Mouse (Mus musculus) neural tube, embryonic 14.5 days (tissue): Measurements from ENCODE around the gene Crlf3. TPM values are rescaled to one million over a fixed set of nuclear protein-coding genes. Genes with fewer than 3 reads are reported as not detected.

ENCODE experiments used
- ATAC-seq: fragments of 200-750 bp; cut with Nextera tagmentation; 2 replicates; pipeline ENCODE4 v1.8.0; 2017; ENCODE audit warnings: low read depth, mild to moderate bottlenecking, moderate TSS enrichment, moderate library complexity
- H3K27ac ChIP-seq: fragments of 300-500 bp; sonication (generic); 2 replicates; pipeline ENCODE4 v1.5.1; 2014; ENCODE audit warnings: low read depth, mild to moderate bottlenecking, control low read depth, low read length, moderate library complexity, mixed read lengths
- H3K27me3 ChIP-seq: fragments of 300-500 bp; sonication (generic); 2 replicates; pipeline ENCODE4 v1.6.1; 2014; ENCODE audit warnings: low read length; ENCODE audit not compliant: control insufficient read depth, insufficient read depth
- H3K36me3 ChIP-seq: fragments of 300-500 bp; sonication (generic); 2 replicates; pipeline ENCODE4 v1.6.1; 2014; ENCODE audit warnings: low read length, mixed read lengths; ENCODE audit not compliant: control insufficient read depth, insufficient read depth
- H3K4me1 ChIP-seq: fragments of 300-500 bp; sonication (generic); 2 replicates; pipeline ENCODE4 v1.6.1; 2014; ENCODE audit warnings: low read length; ENCODE audit not compliant: control insufficient read depth, insufficient read depth
- H3K4me2 ChIP-seq: fragments of 300-500 bp; sonication (generic); 2 replicates; pipeline ENCODE4 v1.6.1; 2014; ENCODE audit warnings: mild to moderate bottlenecking, low read depth, low read length, control low read depth
- H3K4me3 ChIP-seq: fragments of 300-500 bp; sonication (generic); 2 replicates; pipeline ENCODE4 v1.5.1; 2014; ENCODE audit warnings: low read depth, low read length, control low read depth, mixed read lengths
- H3K9ac ChIP-seq: fragments of 300-500 bp; sonication (generic); replicated peaks from 2 replicates; pipeline ENCODE4 v1.6.1; 2014; ENCODE audit warnings: low read depth, mild to moderate bottlenecking, control low read depth, low read length, mixed read lengths
- H3K9me3 ChIP-seq: fragments of 300-500 bp; sonication (generic); 2 replicates; pipeline ENCODE4 v1.6.1; 2016; ENCODE audit warnings: low read length; ENCODE audit not compliant: control insufficient read depth
- WGBS: fragments of 180-500 bp; shearing (Covaris S2); extraction: QIAGEN DNeasy Blood & Tissue Kit; methylation state at CpG from one replicate; pipeline ENCODE4 v1.1.7; 2014; 5-methylcytosine and 5-hydroxymethylcytosine counted together
- polyA plus RNA-seq: library from polyadenylated mRNA; unstranded; fragments of >200 nt; fragmentation: Nextera tagmentation; extraction: Ambion mirVana; gene quantifications from 2 replicates; pipeline ENCODE4 v1.2.1, GENCODE M21; 2014

Gene Crlf3
- 8.0 and 14.5 TPM in 2 replicates for polyA plus RNA-seq

- ATAC-seq = peak; percentile 96
- Histone ChIP-seq H3K9ac (peak within 1 kb of the TSS; percentile 85), H3K4me3 (peak within 1 kb of the TSS; percentile 69), H3K4me1 (no peaks in the 10 kb centered on the region; the same call in 1 of the 2 replicates), H3K4me2 (peak within 1 kb of the TSS; percentile 58), H3K36me3 (no peaks in the 10 kb centered on the region), H3K27me3 (no peaks in the 10 kb centered on the region), H3K27ac (peak within 1 kb of the TSS; percentile 58), H3K9me3 (no peaks in the 10 kb centered on the region)
- WGBS = 7% methylated on average over 53 of the region's 55 CpGs
Measured at GRCm38 (mm10) chr11:80080826-80081728, at the start of gene Crlf3. Gene Crlf3, minus strand, starts transcription at chr11:80080991.

- ATAC-seq = no peak
- Histone ChIP-seq H3K4me3 (no peak overlapping the region), H3K27ac (no peak overlapping the region), H3K9ac (no peak overlapping the region), H3K9me3 (no peaks in the 10 kb centered on the region), H3K4me2 (no peak overlapping the region), H3K27me3 (no peaks in the 10 kb centered on the region), H3K4me1 (no peaks in the 10 kb centered on the region), H3K36me3 (peaks cover 16% of the 10 kb centered on the region; the same call in 1 of the 2 replicates)
- 82% methylated on average over 1 of the region's 1 CpGs for WGBS
Measured at GRCm38 (mm10) chr11:80116411-80116810, 35.6 kb upstream of the Crlf3 start.

- no peak overlapping the region for H3K4me3 ChIP-seq
- no peaks in the 10 kb centered on the region for H3K27me3 ChIP-seq
- ATAC-seq = no peak
- H3K4me1 ChIP-seq = no peaks in the 10 kb centered on the region
- no peaks in the 10 kb centered on the region for H3K9me3 ChIP-seq
- no peak overlapping the region for H3K9ac ChIP-seq
- no peak overlapping the region for H3K4me2 ChIP-seq
- peaks cover 8% of the 10 kb centered on the region; the same call in 1 of the 2 replicates for H3K36me3 ChIP-seq
- no peak overlapping the region for H3K27ac ChIP-seq
- WGBS = 89% methylated on average over 1 of the region's 1 CpGs
Measured at GRCm38 (mm10) chr11:80104407-80104806, 23.6 kb upstream of the Crlf3 start.

- H3K27ac ChIP-seq = no peak overlapping the region
- WGBS = 94% methylated on average over 6 of the region's 6 CpGs
- H3K27me3 ChIP-seq = no peaks in the 10 kb centered on the region
- no peak overlapping the region for H3K4me2 ChIP-seq
- no peak overlapping the region for H3K9ac ChIP-seq
- no peaks in the 10 kb centered on the region for H3K9me3 ChIP-seq
- H3K36me3 ChIP-seq = peaks cover 9% of the 10 kb centered on the region; the same call in 1 of the 2 replicates
- no peak overlapping the region for H3K4me3 ChIP-seq
- ATAC-seq = no peak
- H3K4me1 ChIP-seq = no peaks in the 10 kb centered on the region
Measured at GRCm38 (mm10) chr11:80101298-80101697, 20.5 kb upstream of the Crlf3 start.

- Histone ChIP-seq H3K9ac (no peak overlapping the region), H3K36me3 (peaks cover 7% of the 10 kb centered on the region), H3K4me3 (no peak overlapping the region), H3K9me3 (no peaks in the 10 kb centered on the region), H3K27me3 (no peaks in the 10 kb centered on the region), H3K4me1 (no peaks in the 10 kb centered on the region), H3K27ac (no peak overlapping the region), H3K4me2 (no peak overlapping the region)
- ATAC-seq = no peak
- 93% methylated on average over 3 of the region's 3 CpGs for WGBS
Measured at GRCm38 (mm10) chr11:80098444-80099056, 17.8 kb upstream of the Crlf3 start.

GRCm38 (mm10) chr11:80090555-80091164, 9.9 kb upstream of the Crlf3 start:
- no peaks in the 10 kb centered on the region for H3K9me3 ChIP-seq
- ATAC-seq = no peak
- H3K4me1 ChIP-seq = peaks cover 5% of the 10 kb centered on the region; the same call in 1 of the 2 replicates
- peak overlapping the region; percentile 94 for H3K4me2 ChIP-seq
- WGBS = 64% methylated on average over 3 of the region's 3 CpGs
- no peak overlapping the region for H3K9ac ChIP-seq
- no peaks in the 10 kb centered on the region; the same call in 1 of the 2 replicates for H3K36me3 ChIP-seq
- no peaks in the 10 kb centered on the region for H3K27me3 ChIP-seq
- H3K4me3 ChIP-seq = no peak overlapping the region
- no peak overlapping the region for H3K27ac ChIP-seq

GRCm38 (mm10) chr11:80089817-80090214, 9.0 kb upstream of the Crlf3 start:
- no peak for ATAC-seq

GRCm38 (mm10) chr11:80088917-80089816, 8.4 kb upstream of the Crlf3 start, which contains the start of gene Atad5:
Gene Atad5, plus strand, starts transcription at chr11:80089400.
- H3K36me3 ChIP-seq = no peaks in the 10 kb centered on the region
- H3K4me2 ChIP-seq = peak within 1 kb of the TSS; percentile 94
- no peaks in the 10 kb centered on the region for H3K27me3 ChIP-seq
- H3K4me1 ChIP-seq = peaks cover 5% of the 10 kb centered on the region; the same call in 1 of the 2 replicates
- H3K9ac ChIP-seq = peak within 1 kb of the TSS; percentile 78
- peak; percentile 68; the same call in 1 of the 2 replicates for ATAC-seq
- 6% methylated on average over 57 of the region's 57 CpGs for WGBS
- H3K27ac ChIP-seq = no peak within 1 kb of the TSS
- no peaks in the 10 kb centered on the region for H3K9me3 ChIP-seq
- peak within 1 kb of the TSS; percentile 96 for H3K4me3 ChIP-seq

More at GRCm38 (mm10) chr11:80089817-80090214, 9.0 kb upstream of the Crlf3 start:
- H3K9me3 ChIP-seq = no peaks in the 10 kb centered on the region
- no peak overlapping the region for H3K27ac ChIP-seq
- under 1% methylated on average over 14 of the region's 14 CpGs for WGBS
- H3K9ac ChIP-seq = peak overlapping the region; percentile 78
- no peaks in the 10 kb centered on the region for H3K36me3 ChIP-seq
- H3K27me3 ChIP-seq = no peaks in the 10 kb centered on the region
- H3K4me3 ChIP-seq = peak overlapping the region; percentile 96
- H3K4me2 ChIP-seq = peak overlapping the region; percentile 94
- H3K4me1 ChIP-seq = peaks cover 5% of the 10 kb centered on the region; the same call in 1 of the 2 replicates
